Mouse (Mus musculus): ENCODE measurements around the gene Clpb.

GRCm38 (mm10) chr7:101737735-101738134, 74.3 kb downstream of the Clpb start:
- TF ChIP-seq POLR2A (IDR thresholded peaks at IDR 0.05; ENCODE audit: borderline replicate concordance, low read depth, low read length) (no peak), CTCF (IDR thresholded peaks at IDR 0.05; ENCODE audit: low read depth, low read length) (no peak)

All from bone marrow macrophage, adult 2 months (primary cell).